Mouse (Mus musculus) cortical plate, adult 2 months (tissue): Measurements from ENCODE around the gene Topors.

Experiments used
- CTCF ChIP-seq: fragments of 200-500 bp; IDR thresholded peaks from 2 replicates; pipeline ENCODE4 v1.5.1; 2011; ENCODE audit warnings: mild to moderate bottlenecking, control low read depth, low read length; ENCODE audit not compliant: insufficient read depth; ENCODE audit errors: extremely low read depth
- POLR2A ChIP-seq: fragments of 200-500 bp; IDR thresholded peaks from 2 replicates; pipeline ENCODE4 v1.6.1; 2011; ENCODE audit warnings: mild to moderate bottlenecking, low read length, control low read depth; ENCODE audit not compliant: insufficient read depth; ENCODE audit errors: extremely low read depth

- no peak for TF ChIP-seq CTCF
- TF ChIP-seq POLR2A, result no peak
Measured at GRCm38 (mm10) chr4:40233062-40233664, 36.5 kb downstream of the Topors start.
